Comparison of ENCODE assay signal across 22 mouse cellular contexts in genomic region chr1:18979141-18979540, GRCm38 (mm10).
DNase-seq lines count a peak whose midpoint lies in the region; ATAC-seq lines count a peak whose summit lies in the region.
"Had no signal": no experiment of that assay in that cellular context is flagged by ENCODE, and none has a peak within 500 bp of the region (broad histone marks: within the 10 kb centered on the region; RNA-seq: fewer than 3 reads in every experiment).

No protein-coding gene starts in this region.

- no peaks in the 10 kb centered on the region for H3K9me3 ChIP-seq in midbrain, embryonic 14.5 days (ENCODE audit: control insufficient read depth, low read length)
- H3K9me3 ChIP-seq in midbrain, embryonic 10.5 days (replicated peaks), result no peaks in the 10 kb centered on the region
- H3K9me3 ChIP-seq in neural tube, embryonic 14.5 days (ENCODE audit: control insufficient read depth, low read length), result no peaks in the 10 kb centered on the region
- H3K9me3 ChIP-seq: embryonic facial prominence, embryonic 13.5 days; embryonic facial prominence, embryonic 15.5 days; forebrain, embryonic 10.5 days; forebrain, embryonic 12.5 days had no signal

- no peaks in the 10 kb centered on the region for H3K27me3 ChIP-seq in midbrain, embryonic 14.5 days (ENCODE audit: control insufficient read depth, insufficient read depth, low read length)
- no peaks in the 10 kb centered on the region for H3K27me3 ChIP-seq in midbrain, embryonic 10.5 days (ENCODE audit: low read depth, poor library complexity, severe bottlenecking)
- no peaks in the 10 kb centered on the region for H3K27me3 ChIP-seq in neural tube, embryonic 14.5 days (ENCODE audit: control insufficient read depth, insufficient read depth, low read length)
- H3K27me3 ChIP-seq: embryonic facial prominence, embryonic 13.5 days; embryonic facial prominence, embryonic 15.5 days; forebrain, embryonic 12.5 days had no signal

- H3K9ac ChIP-seq in midbrain, embryonic 14.5 days (replicated peaks; ENCODE audit: low read length), result no peak overlapping the region
- no peak overlapping the region for H3K9ac ChIP-seq in neural tube, embryonic 14.5 days (replicated peaks; ENCODE audit: low read depth, low read length)
- H3K9ac ChIP-seq: embryonic facial prominence, embryonic 13.5 days; embryonic facial prominence, embryonic 15.5 days; forebrain, embryonic 12.5 days had no signal

- no peaks in the 10 kb centered on the region for H3K4me1 ChIP-seq in midbrain, embryonic 14.5 days (ENCODE audit: control insufficient read depth, insufficient read depth, low read length)
- no peaks in the 10 kb centered on the region for H3K4me1 ChIP-seq in midbrain, embryonic 10.5 days
- no peaks in the 10 kb centered on the region for H3K4me1 ChIP-seq in neural tube, embryonic 14.5 days (ENCODE audit: control insufficient read depth, insufficient read depth, low read length)
- H3K4me1 ChIP-seq: embryonic facial prominence, embryonic 13.5 days; embryonic facial prominence, embryonic 15.5 days; forebrain, embryonic 10.5 days; forebrain, embryonic 12.5 days had no signal

- DNase-seq in midbrain, embryonic 14.5 days, result peak; percentile 19
- no peak for DNase-seq in midbrain, embryonic 10.5 days (ENCODE audit: low spot score)
- no peak for DNase-seq in neural tube, embryonic 10.5 days (ENCODE audit: extremely low spot score, low spot score)
- no peak for DNase-seq in gastrocnemius, postnatal 4 days (ENCODE audit: low spot score in 2 of 2)
- DNase-seq: adrenal gland, adult 2 months; adrenal gland, postnatal 10 days; adrenal gland, postnatal 25 days; cerebellum, adult 11 months; cerebellum, adult 18-20 months; cerebellum, adult 8-10 months; cerebellum, adult 9-11 months; cerebellum, postnatal 14 days; cerebellum, postnatal 36 days; embryo, embryonic 11 days had no signal

- no peak for ATAC-seq in midbrain, embryonic 14.5 days (ENCODE audit: low FRiP score, low TSS enrichment)
- ATAC-seq in neural tube, embryonic 14.5 days (ENCODE audit: low read depth), result peak; percentile 42; the same call in 1 of the 2 replicates
- ATAC-seq: forebrain, embryonic 14.5 days; forebrain, embryonic 16.5 days had no signal

- H3K36me3 ChIP-seq in midbrain, embryonic 14.5 days (ENCODE audit: control insufficient read depth, insufficient read depth, low read length), result no peaks in the 10 kb centered on the region
- no peaks in the 10 kb centered on the region for H3K36me3 ChIP-seq in midbrain, embryonic 10.5 days
- H3K36me3 ChIP-seq in neural tube, embryonic 14.5 days (ENCODE audit: control insufficient read depth, insufficient read depth, low read length), result no peaks in the 10 kb centered on the region
- H3K36me3 ChIP-seq: embryonic facial prominence, embryonic 13.5 days; embryonic facial prominence, embryonic 15.5 days; forebrain, embryonic 10.5 days; forebrain, embryonic 12.5 days had no signal

- 84% methylated on average over 2 of the region's 2 CpGs for WGBS in midbrain, embryonic 14.5 days
- 86% methylated on average over 2 of the region's 2 CpGs for WGBS in midbrain, embryonic 10.5 days
- WGBS in neural tube, embryonic 14.5 days, result 42% methylated on average over 2 of the region's 2 CpGs

- H3K27ac ChIP-seq in midbrain, embryonic 14.5 days (replicated peaks; ENCODE audit: low read depth, low read length), result no peak overlapping the region
- H3K27ac ChIP-seq in midbrain, embryonic 10.5 days (replicated peaks), result no peak overlapping the region
- no peak overlapping the region for H3K27ac ChIP-seq in neural tube, embryonic 14.5 days (ENCODE audit: low read depth, low read length)
- H3K27ac ChIP-seq: embryonic facial prominence, embryonic 13.5 days; embryonic facial prominence, embryonic 15.5 days; forebrain, embryonic 10.5 days; forebrain, embryonic 12.5 days had no signal

- no peak overlapping the region for H3K4me3 ChIP-seq in midbrain, embryonic 14.5 days (replicated peaks; ENCODE audit: low read depth, low read length)
- H3K4me3 ChIP-seq in midbrain, embryonic 10.5 days, result no peak overlapping the region
- no peak overlapping the region for H3K4me3 ChIP-seq in neural tube, embryonic 14.5 days (ENCODE audit: low read depth, low read length)
- H3K4me3 ChIP-seq: embryonic facial prominence, embryonic 13.5 days; embryonic facial prominence, embryonic 15.5 days; erythroblast, embryonic 14.5 days; forebrain, embryonic 10.5 days; forebrain, embryonic 12.5 days had no signal

- no peak overlapping the region for H3K4me2 ChIP-seq in midbrain, embryonic 14.5 days (ENCODE audit: low read length)
- no peak overlapping the region for H3K4me2 ChIP-seq in neural tube, embryonic 14.5 days (ENCODE audit: low read depth, low read length)
- H3K4me2 ChIP-seq: embryonic facial prominence, embryonic 13.5 days; embryonic facial prominence, embryonic 15.5 days; forebrain, embryonic 12.5 days had no signal
